Mouse (Mus musculus) retina, adult 2 months (tissue): ENCODE measurements around the gene Ptprn2.

Experiments used
- DNase-seq: peaks from one replicate; pipeline ENCODE4 v3.0.0-alpha.2; 2012; ENCODE audit warnings: low read depth, low spot score

Ptprn2 gene

DNA sequence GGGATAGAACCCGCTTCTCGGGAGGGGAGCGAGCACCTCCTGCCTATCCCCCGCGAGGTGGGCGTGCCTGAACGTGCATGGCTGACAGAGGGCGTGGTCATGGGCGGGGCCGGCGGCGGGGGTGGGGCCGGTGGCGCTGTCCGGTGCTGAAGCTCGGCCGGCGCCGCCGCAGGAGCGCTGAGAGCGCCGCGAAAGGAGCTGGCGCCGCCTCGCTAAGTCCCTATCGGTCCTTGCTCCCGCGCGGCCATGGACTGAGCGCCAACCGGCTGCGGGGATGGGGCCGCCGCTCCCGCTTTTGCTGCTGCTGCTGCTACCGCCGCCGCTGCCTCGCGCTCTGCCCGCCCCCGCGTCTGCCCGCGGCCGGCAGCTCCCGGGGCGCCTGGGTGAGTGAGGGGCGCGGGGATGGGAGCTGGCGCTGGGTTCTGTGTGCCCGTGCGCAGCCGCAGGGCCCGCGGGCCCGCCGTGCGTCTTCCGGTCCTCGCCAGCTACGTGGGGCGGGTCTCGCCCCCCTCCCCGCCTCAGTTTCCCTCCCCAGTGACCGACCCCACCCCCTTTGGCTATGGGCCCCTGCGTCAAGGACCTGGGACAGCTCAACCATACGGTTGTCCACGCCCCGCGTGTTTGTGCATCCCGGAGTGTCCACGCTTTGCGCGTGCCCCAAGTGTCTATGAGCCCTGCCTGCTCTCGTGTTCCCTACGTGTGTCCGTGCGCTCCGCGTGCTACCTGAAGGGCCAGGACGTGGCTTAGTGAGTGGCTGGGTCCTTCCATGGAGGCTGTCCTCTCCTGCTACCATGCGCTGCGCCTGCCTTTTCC lies at the start of gene Ptprn2:
Gene Ptprn2, plus strand, starts transcription at position 130 of the 813 bp plus-strand sequence.
- peak; percentile 53 for DNase-seq

GRCm38 (mm10) chr12:116436125-116436524 lies 49.4 kb upstream of the Ptprn2 start:
- DNase-seq = no peak

GRCm38 (mm10) chr12:116438591-116438990 lies 46.9 kb upstream of the Ptprn2 start:
- DNase-seq = no peak

DNA sequence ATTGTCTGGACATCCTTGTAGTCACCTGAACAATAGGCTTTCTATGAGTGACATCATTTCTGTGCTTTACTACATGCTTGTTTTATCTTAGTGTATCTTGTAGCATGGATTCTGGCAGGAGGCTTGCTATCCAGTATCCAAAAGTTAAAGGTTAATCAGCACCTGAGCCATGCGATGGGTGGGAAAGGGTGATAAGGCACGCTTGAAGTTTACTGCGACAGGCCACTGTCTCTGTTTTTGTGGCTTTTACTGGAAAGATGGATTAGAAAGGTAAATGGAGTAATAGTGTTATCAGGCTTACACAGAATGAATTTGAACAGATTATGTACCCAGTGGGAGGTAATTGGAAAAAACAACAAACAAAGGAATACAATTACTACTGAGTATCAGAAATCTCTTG lies 43.3 kb upstream of the Ptprn2 start:
- DNase-seq = no peak

- no peak for DNase-seq
Observed at GRCm38 (mm10) chr12:116449536-116449935, 36.0 kb upstream of the Ptprn2 start.

- no peak for DNase-seq
Observed at GRCm38 (mm10) chr12:116460379-116461065, 25.0 kb upstream of the Ptprn2 start.

DNA sequence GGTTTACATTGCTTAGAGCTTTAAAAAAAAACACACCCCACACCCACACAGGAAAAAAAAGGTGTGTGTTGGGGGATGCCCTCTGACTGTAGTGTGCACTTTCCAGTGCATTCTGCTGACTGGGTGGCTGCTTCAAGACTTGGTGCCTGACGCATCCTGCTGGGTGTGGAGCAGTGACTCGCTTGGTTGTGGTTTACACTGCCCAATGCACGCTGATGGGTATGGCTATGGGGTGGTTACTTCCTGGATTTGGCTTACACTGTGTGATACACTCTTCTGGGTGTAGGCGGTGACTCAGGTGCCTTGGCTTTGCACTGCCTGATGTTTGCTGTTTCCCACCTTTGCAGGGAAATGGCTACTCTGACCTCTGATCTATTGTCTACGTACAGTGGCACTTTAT lies 18.5 kb upstream of the Ptprn2 start:
- DNase-seq = no peak

DNA sequence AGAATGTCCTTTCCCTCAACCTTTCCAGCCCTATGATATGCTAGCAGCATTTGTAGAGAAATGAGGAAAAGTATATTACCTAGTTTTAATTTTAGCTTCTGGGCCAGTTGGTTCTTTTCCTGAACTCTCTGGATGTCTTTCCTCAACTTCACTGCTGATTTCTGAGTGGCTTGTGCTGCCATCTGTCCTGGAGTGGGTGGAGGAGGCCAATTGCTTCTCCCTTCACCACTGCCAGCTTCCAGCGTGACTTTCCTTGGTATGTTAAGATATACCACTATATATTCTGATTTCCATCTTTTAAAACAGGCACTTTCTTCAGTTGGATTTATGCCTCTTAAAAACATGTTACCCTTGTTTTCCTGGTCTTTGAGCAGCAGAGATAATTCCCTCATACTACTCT lies 17.2 kb upstream of the Ptprn2 start:
- no peak for DNase-seq

DNA sequence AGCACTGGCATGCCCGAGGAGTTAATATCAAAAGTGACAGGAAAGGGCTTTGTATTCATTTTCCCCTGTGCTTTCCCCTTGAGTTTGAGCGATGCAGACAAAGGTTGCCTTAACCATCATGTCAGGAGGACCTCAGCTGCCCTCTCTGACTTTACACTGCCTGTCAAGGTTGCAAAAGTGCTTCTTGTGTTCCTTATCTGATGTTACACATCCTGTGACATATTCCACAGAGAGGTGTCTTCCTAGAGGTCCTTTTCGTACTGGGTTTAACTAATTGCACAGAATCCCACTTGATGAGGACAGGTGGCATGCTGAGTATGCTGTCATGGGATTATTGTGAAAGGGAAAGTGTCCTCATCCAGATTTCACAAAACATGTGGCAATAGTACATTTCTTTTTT lies 16.4 kb upstream of the Ptprn2 start:
- no peak for DNase-seq

- DNase-seq = no peak
Observed at GRCm38 (mm10) chr12:116473264-116473663, 12.3 kb upstream of the Ptprn2 start.

DNA sequence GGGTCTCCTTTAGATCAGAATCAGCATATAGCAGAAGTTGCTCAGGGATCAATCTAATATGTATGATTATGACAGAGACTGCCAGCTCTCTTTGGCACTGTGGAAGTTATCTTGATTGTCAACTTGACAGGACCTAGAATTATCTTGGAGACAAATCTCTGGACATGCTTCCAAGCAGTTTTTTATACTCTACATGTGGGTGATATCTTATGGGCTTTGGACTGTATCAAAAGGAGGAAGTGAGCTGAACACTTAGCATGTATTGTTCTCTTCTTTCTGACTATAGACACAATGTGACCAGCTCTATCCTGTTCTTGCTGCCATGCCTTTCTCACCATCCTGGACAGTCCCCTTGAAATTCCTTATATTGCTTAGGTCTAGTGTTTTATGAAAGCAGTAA lies 11.8 kb upstream of the Ptprn2 start:
- DNase-seq = no peak

- no peak for DNase-seq
Observed at GRCm38 (mm10) chr12:116474676-116475075, 10.8 kb upstream of the Ptprn2 start.

DNA sequence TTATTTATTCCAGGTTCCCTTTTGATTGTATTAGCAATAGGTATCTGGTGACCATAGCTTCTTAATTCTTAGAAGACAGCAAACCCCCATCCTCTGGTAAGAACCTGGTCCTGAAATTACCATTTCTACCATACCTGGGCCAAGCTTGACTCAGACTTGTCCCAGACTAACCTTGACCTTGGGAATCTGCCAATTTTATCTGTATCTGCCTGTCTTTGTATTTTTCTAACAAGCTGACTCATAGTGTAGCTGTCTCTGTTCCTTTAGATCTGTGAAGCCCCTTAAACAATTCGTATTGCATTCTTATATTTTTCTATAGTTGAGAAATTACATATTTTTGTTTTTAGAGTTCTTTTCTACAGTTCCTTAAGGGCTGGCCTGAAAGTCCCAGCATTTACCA lies 6.7 kb upstream of the Ptprn2 start:
- DNase-seq = no peak

DNA sequence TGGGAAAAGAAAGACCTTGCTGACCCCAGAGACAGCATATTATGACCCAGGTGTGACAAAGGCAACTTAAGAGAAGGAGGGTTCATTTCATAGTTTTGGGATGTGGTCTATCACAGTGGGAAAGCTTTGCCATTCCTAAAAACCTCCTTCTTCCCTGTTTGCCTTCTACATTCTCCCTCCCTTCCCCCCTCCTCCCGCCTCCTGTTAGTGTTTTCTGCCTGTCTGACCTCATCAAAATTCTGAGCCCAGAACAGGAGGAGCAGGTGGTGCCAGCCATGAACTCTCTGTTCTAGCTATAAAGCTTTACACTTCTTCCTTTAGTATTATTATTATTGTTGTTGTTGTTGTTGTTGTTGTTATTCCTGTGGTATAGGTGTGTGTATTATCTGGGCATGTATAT lies 3.6 kb upstream of the Ptprn2 start:
- no peak for DNase-seq

- DNase-seq = no peak
Observed at GRCm38 (mm10) chr12:116483581-116483980, 1.9 kb upstream of the Ptprn2 start.

GRCm38 (mm10) chr12:116484991-116485390 lies 529 bp upstream of the Ptprn2 start:
- DNase-seq = no peak

GRCm38 (mm10) chr12:116486404-116486730 lies 847 bp downstream of the Ptprn2 start:
- DNase-seq = peak; percentile 63

- no peak for DNase-seq
Observed at GRCm38 (mm10) chr12:116488836-116489235, 3.3 kb downstream of the Ptprn2 start.

- DNase-seq = no peak
Observed at GRCm38 (mm10) chr12:116490575-116491356, 5.2 kb downstream of the Ptprn2 start.

GRCm38 (mm10) chr12:116498666-116499065 lies 13.1 kb downstream of the Ptprn2 start:
- no peak for DNase-seq

DNA sequence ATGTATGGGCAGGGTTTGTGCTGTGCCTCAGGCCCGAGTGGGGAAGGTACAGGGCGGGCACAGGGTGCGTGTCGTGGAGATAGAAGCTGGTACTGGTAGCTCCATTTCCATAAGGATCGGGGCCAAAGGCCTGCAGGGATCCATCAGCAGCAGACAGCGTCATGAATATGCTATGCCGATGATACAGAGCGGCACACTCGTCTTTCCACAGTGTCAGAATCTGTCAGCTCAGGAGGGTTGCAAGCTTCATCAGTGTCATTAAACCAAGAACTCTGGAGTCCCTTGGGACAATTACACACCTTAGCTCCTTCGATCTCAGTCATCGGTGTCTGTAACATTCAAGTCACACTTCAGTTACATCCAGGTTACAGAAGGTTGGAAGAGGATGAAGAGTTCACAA lies 15.1 kb downstream of the Ptprn2 start:
- no peak for DNase-seq

DNA sequence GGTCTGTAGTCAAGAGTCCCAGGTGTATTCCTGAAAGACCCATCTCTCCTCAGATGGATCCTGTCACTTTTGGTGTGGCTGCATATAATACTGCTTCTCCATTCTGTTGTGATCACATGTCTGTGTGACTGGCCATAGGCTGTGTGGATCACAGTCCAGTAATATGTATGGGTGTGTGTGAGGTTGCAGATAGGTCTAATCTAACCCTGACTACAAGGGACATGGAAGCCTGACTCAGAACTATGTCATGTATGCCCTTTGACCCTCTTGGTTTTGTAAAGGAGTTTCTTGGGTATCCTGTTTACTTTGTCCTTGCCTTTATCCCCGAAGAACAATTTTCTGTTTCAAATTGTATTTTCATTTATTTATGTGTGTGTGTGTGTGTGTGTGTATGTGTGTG lies 27.0 kb downstream of the Ptprn2 start:
- DNase-seq = no peak
